Mouse (Mus musculus) intestine, postnatal 0 days (tissue): ENCODE data around the gene Ccr8. TPM values are rescaled to one million over a fixed set of nuclear protein-coding genes. Genes with fewer than 3 reads are reported as not detected.

Experiments
- ATAC-seq: fragments of 200-750 bp; cut with Nextera tagmentation; 2 replicates; pipeline ENCODE4 v1.8.0; 2017; ENCODE audit warnings: mild to moderate bottlenecking, moderate TSS enrichment, moderate library complexity
- H3K27ac ChIP-seq: fragments of 300-500 bp; sonication (generic); 2 replicates; pipeline ENCODE4 v1.5.1; 2014; ENCODE audit warnings: mild to moderate bottlenecking, low read depth, low read length, moderate library complexity
- H3K27me3 ChIP-seq: fragments of 300-500 bp; sonication (generic); replicated peaks from 2 replicates; pipeline ENCODE4 v1.6.1; 2014; ENCODE audit warnings: low read length, mixed read lengths; ENCODE audit not compliant: control insufficient read depth, insufficient read depth
- H3K36me3 ChIP-seq: fragments of 300-500 bp; sonication (generic); 2 replicates; pipeline ENCODE4 v1.6.1; 2014; ENCODE audit warnings: mild to moderate bottlenecking, moderate library complexity; ENCODE audit not compliant: control insufficient read depth, insufficient read depth
- H3K4me1 ChIP-seq: fragments of 300-500 bp; sonication (generic); replicated peaks from 2 replicates; pipeline ENCODE4 v1.6.1; 2014; ENCODE audit warnings: antibody characterized with exemption, low read length, mixed read lengths; ENCODE audit not compliant: control insufficient read depth, insufficient read depth
- H3K4me2 ChIP-seq: fragments of 300-500 bp; sonication (generic); replicated peaks from 2 replicates; pipeline ENCODE4 v1.6.1; 2014; ENCODE audit warnings: low read depth, mild to moderate bottlenecking, moderate library complexity
- H3K4me3 ChIP-seq: fragments of 300-500 bp; sonication (generic); 2 replicates; pipeline ENCODE4 v1.5.1; 2014; ENCODE audit warnings: low read depth, low read length
- H3K9ac ChIP-seq: fragments of 300-500 bp; sonication (generic); 2 replicates; pipeline ENCODE4 v1.6.1; 2014; ENCODE audit warnings: mild to moderate bottlenecking, low read depth, low read length
- H3K9me3 ChIP-seq: fragments of 300-500 bp; sonication (generic); 2 replicates; pipeline ENCODE4 v1.6.1; 2016; ENCODE audit warnings: mixed run types; ENCODE audit not compliant: control insufficient read depth
- CTCF ChIP-seq: sonication (generic); IDR thresholded peaks from 2 replicates; pipeline ENCODE4 v1.5.1; 2016; ENCODE audit warnings: low read depth, mild to moderate bottlenecking, control low read depth, antibody characterized with exemption, moderate library complexity
- WGBS: fragments of 180-500 bp; shearing (Covaris S2); extraction: QIAGEN DNeasy Blood & Tissue Kit; methylation state at CpG from one replicate; pipeline ENCODE4 v1.1.7; 2014; 5-methylcytosine and 5-hydroxymethylcytosine counted together
- polyA plus RNA-seq: library from polyadenylated mRNA; unstranded; fragments of >200 nt; fragmentation: Nextera tagmentation; extraction: Ambion mirVana; gene quantifications from 2 replicates; pipeline ENCODE4 v1.2.1, GENCODE M21; 2015

The Ccr8 gene
- polyA plus RNA-seq, 1 experiment from 2014 or later: 0.42 TPM

- WGBS: 81% methylated on average over 13 of the region's 13 CpGs
- TF ChIP-seq CTCF: no peak
- Histone ChIP-seq H3K27ac (no peak overlapping the region), H3K9me3 (no peaks in the 10 kb centered on the region), H3K4me3 (no peak overlapping the region), H3K9ac (no peak overlapping the region), H3K4me2 (no peak overlapping the region), H3K27me3 (no peaks in the 10 kb centered on the region), H3K4me1 (no peaks in the 10 kb centered on the region), H3K36me3 (no peaks in the 10 kb centered on the region)
- no peak for ATAC-seq
These were observed 52.6 kb downstream of the Ccr8 start for GRCm38 (mm10) chr9:120144474-120144873.

Other genes with a start within 250 kb of the Ccr8 start
- gene Wdr48, start 197.2 kb upstream of the Ccr8 start, polyA plus RNA-seq: 14.3 and 16.5 TPM in 2 replicates
- gene Gorasp1, start 154.5 kb upstream of the Ccr8 start, polyA plus RNA-seq: 14.4 and 16.4 TPM in 2 replicates
- gene Ttc21a, start 154.5 kb upstream of the Ccr8 start, polyA plus RNA-seq: not detected in 2 replicates
- gene Csrnp1, start 107.5 kb upstream of the Ccr8 start, polyA plus RNA-seq: 3.8 and 4.2 TPM in 2 replicates
- 0.10 and 0.14 TPM in 2 replicates for gene Xirp1, start 68.5 kb upstream of the Ccr8 start, polyA plus RNA-seq
- gene Cx3cr1, start 22.2 kb upstream of the Ccr8 start, polyA plus RNA-seq: 5.4 and 6.5 TPM in 2 replicates
- 15.8 and 16.1 TPM in 2 replicates for gene Slc25a38, start 18.3 kb downstream of the Ccr8 start, polyA plus RNA-seq
- gene Rpsa, start 35.6 kb downstream of the Ccr8 start, polyA plus RNA-seq: 654 and 675 TPM in 2 replicates
- gene Mobp, start 57.6 kb downstream of the Ccr8 start, polyA plus RNA-seq: 0.05 TPM in 1 of 2 replicates, not detected in the other
- 0.47 and 0.55 TPM in 2 replicates for gene Myrip, start 209.4 kb downstream of the Ccr8 start, polyA plus RNA-seq